In genomic region chr11:116004186-116004823, GRCm38 (mm10) we compare ENCODE assay signal across 8 mouse cellular contexts. TPM values are rescaled to one million over a fixed set of nuclear protein-coding genes. Genes with fewer than 3 reads are reported as not detected.
DNase-seq lines count a peak whose midpoint lies in the region; ATAC-seq and TF ChIP-seq lines count a peak whose summit lies in the region.

No protein-coding gene starts in this region.

- peak overlapping the region; percentile 48 for H3K9ac ChIP-seq in kidney, embryonic 15.5 days
- H3K9ac ChIP-seq in hindbrain, postnatal 0 days (replicated peaks; ENCODE audit: low read length) = peak overlapping the region; percentile 47
- peak overlapping the region; percentile 61 for H3K9ac ChIP-seq in midbrain, embryonic 16.5 days (ENCODE audit: low read depth, low read length)

- DNase-seq in kidney, postnatal 10 days = no peak
- DNase-seq in hindbrain, postnatal 0 days (ENCODE audit: low spot score) = no peak
- no peak for DNase-seq in embryo, embryonic 11 days
- DNase-seq in left cerebral cortex, adult 9 months (ENCODE audit: low spot score in 2 of 2) = no peak

- WGBS in kidney, embryonic 15.5 days = 36% methylated on average over 8 of the region's 8 CpGs
- 30% methylated on average over 8 of the region's 8 CpGs for WGBS in hindbrain, postnatal 0 days
- WGBS in midbrain, embryonic 16.5 days = 30% methylated on average over 8 of the region's 8 CpGs

- H3K27me3 ChIP-seq in kidney, embryonic 15.5 days = peaks cover 8% of the 10 kb centered on the region; the same call in 1 of the 2 replicates
- H3K27me3 ChIP-seq in hindbrain, postnatal 0 days (ENCODE audit: insufficient read depth, low read length) = no peaks in the 10 kb centered on the region
- no peaks in the 10 kb centered on the region for H3K27me3 ChIP-seq in midbrain, embryonic 16.5 days (ENCODE audit: control insufficient read depth, insufficient read depth, low read depth, low read length)

- H3K4me1 ChIP-seq in kidney, embryonic 15.5 days = peaks cover 35% of the 10 kb centered on the region
- H3K4me1 ChIP-seq in hindbrain, postnatal 0 days (ENCODE audit: insufficient read depth, low read length) = peaks cover 8% of the 10 kb centered on the region
- H3K4me1 ChIP-seq in midbrain, embryonic 16.5 days (ENCODE audit: control insufficient read depth, insufficient read depth, low read length) = peaks cover 15% of the 10 kb centered on the region

- no peak; the same call in 1 of the 2 replicates for ATAC-seq in kidney, embryonic 15.5 days (replicated peaks; ENCODE audit: low FRiP score)
- ATAC-seq in common myeloid progenitor, adult 5-6 weeks (replicated peaks; ENCODE audit: low read depth, poor library complexity, severe bottlenecking) = peak; percentile 38
- no peak for ATAC-seq in hindbrain, postnatal 0 days
- ATAC-seq in midbrain, embryonic 16.5 days = no peak
- ATAC-seq in CD4-positive, CD25-positive, alpha-beta regulatory T cell, adult 4 months = no peak

- peaks cover 27% of the 10 kb centered on the region for H3K36me3 ChIP-seq in kidney, embryonic 15.5 days
- no peaks in the 10 kb centered on the region for H3K36me3 ChIP-seq in hindbrain, postnatal 0 days (ENCODE audit: insufficient read depth, low read length)
- H3K36me3 ChIP-seq in midbrain, embryonic 16.5 days (ENCODE audit: control insufficient read depth, insufficient read depth, low read length) = no peaks in the 10 kb centered on the region

- peak overlapping the region; percentile 69 for H3K27ac ChIP-seq in kidney, embryonic 15.5 days
- H3K27ac ChIP-seq in hindbrain, postnatal 0 days = peak overlapping the region; percentile 70
- H3K27ac ChIP-seq in midbrain, embryonic 16.5 days (ENCODE audit: low read length) = peak overlapping the region; percentile 55; the same call in 1 of the 2 replicates

- H3K4me2 ChIP-seq in kidney, embryonic 15.5 days = peak overlapping the region; percentile 72
- H3K4me2 ChIP-seq in hindbrain, postnatal 0 days (ENCODE audit: low read depth, low read length) = peak overlapping the region; percentile 64
- H3K4me2 ChIP-seq in midbrain, embryonic 16.5 days (ENCODE audit: low read length) = peak overlapping the region; percentile 70

- peak overlapping the region; percentile 42 for H3K4me3 ChIP-seq in kidney, embryonic 15.5 days (replicated peaks)
- H3K4me3 ChIP-seq in hindbrain, postnatal 0 days (ENCODE audit: low read length) = peak overlapping the region; percentile 31
- H3K4me3 ChIP-seq in midbrain, embryonic 16.5 days (ENCODE audit: low read depth, low read length) = peak overlapping the region; percentile 33

- H3K9me3 ChIP-seq in kidney, embryonic 15.5 days (replicated peaks) = no peaks in the 10 kb centered on the region
- no peaks in the 10 kb centered on the region for H3K9me3 ChIP-seq in hindbrain, postnatal 0 days (ENCODE audit: low read length)
- no peaks in the 10 kb centered on the region for H3K9me3 ChIP-seq in midbrain, embryonic 16.5 days (replicated peaks; ENCODE audit: control insufficient read depth, low read length, poor library complexity, severe bottlenecking)

- no peak for TF ChIP-seq CTCF in hindbrain, postnatal 0 days (IDR thresholded peaks at IDR 0.05; ENCODE audit: low read depth)

RNA-seq across cellular contexts. Expression of gene Galk1, which starts 8.2 kb away (rescaled TPM):
- 194 and 208 TPM in 2 replicates for polyA plus RNA-seq in kidney, embryonic 15.5 days (2015; fragmentation: Nextera tagmentation; extraction: Ambion mirVana)
- 34.6 and 43.6 TPM in 2 replicates for total RNA-seq in common myeloid progenitor, adult 5-6 weeks (2017)
- 51.5 and 52.3 TPM in 2 replicates for total RNA-seq in hindbrain, postnatal 0 days (2014; rRNA removed)
- polyA plus RNA-seq in hindbrain, postnatal 0 days (2015; fragmentation: Nextera tagmentation; extraction: Ambion mirVana) = 60.3 and 61.7 TPM in 2 replicates
- polyA plus RNA-seq in midbrain, embryonic 16.5 days (2015; fragmentation: Nextera tagmentation; extraction: Ambion mirVana) = 57.2 and 64.1 TPM in 2 replicates
- polyA plus RNA-seq in CD4-positive, CD25-positive, alpha-beta regulatory T cell, adult 4 months (2017; shearing (Covaris generic)) = 10 to 100 TPM; 13.1 to 18.4 TPM

RNA-seq across cellular contexts. Expression of gene H3f3b, which starts 23.5 kb away (rescaled TPM):
- 1,673 and 1,817 TPM in 2 replicates for polyA plus RNA-seq in kidney, embryonic 15.5 days (2015; fragmentation: Nextera tagmentation; extraction: Ambion mirVana)
- 867 and 869 TPM in 2 replicates for total RNA-seq in common myeloid progenitor, adult 5-6 weeks (2017)
- 603 and 627 TPM in 2 replicates for total RNA-seq in hindbrain, postnatal 0 days (2014; rRNA removed)
- 2,179 and 2,253 TPM in 2 replicates for polyA plus RNA-seq in hindbrain, postnatal 0 days (2015; fragmentation: Nextera tagmentation; extraction: Ambion mirVana)
- 2,051 and 2,173 TPM in 2 replicates for polyA plus RNA-seq in midbrain, embryonic 16.5 days (2015; fragmentation: Nextera tagmentation; extraction: Ambion mirVana)
- 1,000 to 10,000 TPM; 1,562 to 1,754 TPM for polyA plus RNA-seq in CD4-positive, CD25-positive, alpha-beta regulatory T cell, adult 4 months (2017; shearing (Covaris generic))

RNA-seq across cellular contexts. Expression of gene Unk, which starts 25.8 kb away (rescaled TPM):
- polyA plus RNA-seq in kidney, embryonic 15.5 days (2015; fragmentation: Nextera tagmentation; extraction: Ambion mirVana) = 37.3 and 40.1 TPM in 2 replicates
- 15.8 and 28.5 TPM in 2 replicates for total RNA-seq in common myeloid progenitor, adult 5-6 weeks (2017)
- total RNA-seq in hindbrain, postnatal 0 days (2014; rRNA removed) = 47.1 and 50.2 TPM in 2 replicates
- 22.8 and 24.5 TPM in 2 replicates for polyA plus RNA-seq in hindbrain, postnatal 0 days (2015; fragmentation: Nextera tagmentation; extraction: Ambion mirVana)
- polyA plus RNA-seq in midbrain, embryonic 16.5 days (2015; fragmentation: Nextera tagmentation; extraction: Ambion mirVana) = 36.4 and 36.6 TPM in 2 replicates
- polyA plus RNA-seq in CD4-positive, CD25-positive, alpha-beta regulatory T cell, adult 4 months (2017; shearing (Covaris generic)) = 10 to 100 TPM; 10.4 to 16.1 TPM

RNA-seq across cellular contexts. Expression of gene Itgb4, which starts 29.8 kb away (rescaled TPM):
- polyA plus RNA-seq in kidney, embryonic 15.5 days (2015; fragmentation: Nextera tagmentation; extraction: Ambion mirVana) = 2.1 and 2.7 TPM in 2 replicates
- 0.29 and 5.1 TPM in 2 replicates for total RNA-seq in common myeloid progenitor, adult 5-6 weeks (2017)
- 1.7 and 3.1 TPM in 2 replicates for total RNA-seq in hindbrain, postnatal 0 days (2014; rRNA removed)
- polyA plus RNA-seq in hindbrain, postnatal 0 days (2015; fragmentation: Nextera tagmentation; extraction: Ambion mirVana) = 2.2 and 2.8 TPM in 2 replicates
- 0.57 and 0.64 TPM in 2 replicates for polyA plus RNA-seq in midbrain, embryonic 16.5 days (2015; fragmentation: Nextera tagmentation; extraction: Ambion mirVana)
- polyA plus RNA-seq in CD4-positive, CD25-positive, alpha-beta regulatory T cell, adult 4 months (2017; shearing (Covaris generic)) = not detected
